Mouse (Mus musculus): Measurements from ENCODE around the gene Hdac10. TPM values are rescaled to one million over a fixed set of nuclear protein-coding genes. Genes with fewer than 3 reads are reported as not detected.
A peak's percentile ranks its signal among the peaks of the same experiment; 100 is the strongest.

Hdac10 gene
- polyA plus RNA-seq, 1 experiment from 2014 or later: 18.8 TPM

GRCm38 (mm10) chr15:89089248-89090051 is 39.0 kb downstream of the Hdac10 start:
- H3K27ac ChIP-seq (ENCODE audit: low read depth): peak overlapping the region; percentile 58
- H3K9me3 ChIP-seq (ENCODE audit: low read depth, low read length): no peaks in the 10 kb centered on the region
- WGBS: 3% methylated on average over 59 of the region's 68 CpGs
- H3K4me3 ChIP-seq (ENCODE audit: low read depth, low read length): peak overlapping the region; percentile 91
- ATAC-seq (ENCODE audit: insufficient read depth) (peak; percentile 64), DNase-seq (peak; percentile 15)
- TF ChIP-seq CTCF (IDR thresholded peaks at IDR 0.05; ENCODE audit: low read depth): no peak
- peak overlapping the region; percentile 89 for H3K9ac ChIP-seq
- H3K36me3 ChIP-seq (ENCODE audit: insufficient read depth): peaks cover 46% of the 10 kb centered on the region
- H3K4me1 ChIP-seq (ENCODE audit: insufficient read depth): peaks cover 4% of the 10 kb centered on the region; the same call in 1 of the 2 replicates
- peak overlapping the region; percentile 97 for H3K4me2 ChIP-seq
- H3K27me3 ChIP-seq (ENCODE audit: insufficient read depth, low read length): no peaks in the 10 kb centered on the region

DNA sequence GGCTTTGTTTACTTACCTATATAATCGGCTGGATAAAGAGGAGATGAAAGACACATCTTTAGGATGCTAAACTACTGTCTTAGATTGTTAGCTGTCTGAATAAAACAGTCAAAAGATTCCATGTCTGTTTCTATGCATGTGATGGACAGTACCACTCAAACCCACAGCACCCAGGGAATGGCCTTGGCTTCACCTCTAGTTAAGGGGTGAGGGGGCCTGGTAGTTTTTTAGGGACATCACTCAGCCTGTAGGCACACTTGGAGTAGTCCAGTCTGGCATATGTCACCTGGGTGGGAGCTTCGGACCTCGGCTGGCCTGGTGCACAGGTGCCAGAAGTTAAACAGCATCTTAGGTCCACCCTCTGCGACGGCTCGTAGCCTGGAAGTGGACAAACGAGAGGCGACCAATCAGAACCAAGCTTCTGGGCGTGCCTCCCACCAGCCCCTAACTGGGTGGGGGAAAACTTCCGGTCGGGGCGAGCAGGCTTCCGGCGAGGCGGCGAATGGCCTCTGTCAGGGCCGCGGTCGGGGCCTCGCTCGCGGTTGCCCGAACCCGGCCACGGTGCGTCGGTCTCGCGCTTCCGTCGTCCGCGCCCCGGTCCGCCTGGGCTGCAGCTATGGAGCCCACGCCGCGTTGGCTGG is 39.8 kb downstream of the Hdac10 start, which contains the start of gene Selenoo:
Gene Selenoo, plus strand, starts transcription at position 478 of the 641 bp plus-strand sequence.
- peak within 1 kb of the TSS; percentile 97 for H3K4me2 ChIP-seq
- H3K9ac ChIP-seq: peak within 1 kb of the TSS; percentile 89
- H3K27ac ChIP-seq (ENCODE audit: low read depth): peak within 1 kb of the TSS; percentile 58
- no peak for TF ChIP-seq CTCF (IDR thresholded peaks at IDR 0.05; ENCODE audit: low read depth)
- no peaks in the 10 kb centered on the region for H3K27me3 ChIP-seq (ENCODE audit: insufficient read depth, low read length)
- H3K9me3 ChIP-seq (ENCODE audit: low read depth, low read length): no peaks in the 10 kb centered on the region
- ATAC-seq (ENCODE audit: insufficient read depth) (peak; percentile 97), DNase-seq (peak; percentile 95)
- H3K4me1 ChIP-seq (ENCODE audit: insufficient read depth): peaks cover 4% of the 10 kb centered on the region; the same call in 1 of the 2 replicates
- H3K36me3 ChIP-seq (ENCODE audit: insufficient read depth): peaks cover 46% of the 10 kb centered on the region
- WGBS: 2% methylated on average over 38 of the region's 38 CpGs
- peak within 1 kb of the TSS; percentile 91 for H3K4me3 ChIP-seq (ENCODE audit: low read depth, low read length)

- Histone ChIP-seq H3K4me1 (ENCODE audit: insufficient read depth) (peaks cover 2% of the 10 kb centered on the region; the same call in 1 of the 2 replicates), H3K36me3 (ENCODE audit: insufficient read depth) (peaks cover 64% of the 10 kb centered on the region), H3K4me3 (ENCODE audit: low read depth, low read length) (no peak overlapping the region), H3K4me2 (no peak overlapping the region), H3K9ac (no peak overlapping the region), H3K9me3 (ENCODE audit: low read depth, low read length) (no peaks in the 10 kb centered on the region), H3K27me3 (ENCODE audit: insufficient read depth, low read length) (no peaks in the 10 kb centered on the region), H3K27ac (ENCODE audit: low read depth) (no peak overlapping the region)
- DNase-seq (no peak), ATAC-seq (ENCODE audit: insufficient read depth) (no peak)
- TF ChIP-seq CTCF (IDR thresholded peaks at IDR 0.05; ENCODE audit: low read depth): no peak
- 86% methylated on average over 2 of the region's 2 CpGs for WGBS
These were observed 43.7 kb downstream of the Hdac10 start for GRCm38 (mm10) chr15:89084826-89085225.

DNA sequence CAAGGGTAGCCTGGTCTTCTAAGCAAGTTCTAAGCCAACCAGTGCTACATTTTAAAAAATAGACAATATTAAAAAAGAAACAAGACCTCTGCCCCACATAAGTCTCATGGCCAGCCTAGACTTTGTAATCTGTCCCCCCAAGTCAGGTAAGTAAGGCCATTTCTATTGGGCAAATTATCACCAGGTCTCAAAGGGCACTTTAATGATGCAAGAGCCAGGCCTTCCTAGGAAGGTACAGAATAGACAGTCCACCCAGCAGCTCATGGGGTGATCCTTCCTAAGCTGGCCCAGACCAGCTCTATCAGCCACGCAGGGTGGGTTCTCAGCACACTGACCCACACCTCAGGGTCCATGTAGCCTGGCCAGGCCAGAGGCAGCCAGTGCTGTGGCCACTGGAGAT is 44.6 kb downstream of the Hdac10 start:
- H3K9ac ChIP-seq: no peak overlapping the region

GRCm38 (mm10) chr15:89078208-89078836 is 50.2 kb downstream of the Hdac10 start:
- H3K27ac ChIP-seq (ENCODE audit: low read depth): no peak overlapping the region
- H3K9me3 ChIP-seq (ENCODE audit: low read depth, low read length): no peaks in the 10 kb centered on the region
- H3K4me1 ChIP-seq (ENCODE audit: insufficient read depth): 0 out of 2 replicates have a peak, but pooled peaks cover 5% of the 10 kb centered on the region
- peaks cover 34% of the 10 kb centered on the region for H3K36me3 ChIP-seq (ENCODE audit: insufficient read depth)
- DNase-seq (peak; percentile 49), ATAC-seq (ENCODE audit: insufficient read depth) (no peak)
- peak overlapping the region; percentile 73 for H3K4me2 ChIP-seq
- no peaks in the 10 kb centered on the region for H3K27me3 ChIP-seq (ENCODE audit: insufficient read depth, low read length)
- 55% methylated on average over 9 of the region's 9 CpGs for WGBS
- no peak for TF ChIP-seq CTCF (IDR thresholded peaks at IDR 0.05; ENCODE audit: low read depth)
- no peak overlapping the region; the same call in 1 of the 2 replicates for H3K4me3 ChIP-seq (ENCODE audit: low read depth, low read length)
- no peak overlapping the region; the same call in 1 of the 2 replicates for H3K9ac ChIP-seq

More for the DNA sequence above, 44.6 kb downstream of the Hdac10 start:
- H3K4me2 ChIP-seq: no peak overlapping the region
- no peak overlapping the region for H3K4me3 ChIP-seq (ENCODE audit: low read depth, low read length)
- no peak for ATAC-seq (ENCODE audit: insufficient read depth)
- no peaks in the 10 kb centered on the region for H3K9me3 ChIP-seq (ENCODE audit: low read depth, low read length)
- TF ChIP-seq CTCF (IDR thresholded peaks at IDR 0.05; ENCODE audit: low read depth): no peak
- H3K4me1 ChIP-seq (ENCODE audit: insufficient read depth): no peaks in the 10 kb centered on the region
- H3K27ac ChIP-seq (ENCODE audit: low read depth): no peak overlapping the region
- DNase-seq: no peak
- H3K27me3 ChIP-seq (ENCODE audit: insufficient read depth, low read length): no peaks in the 10 kb centered on the region
- WGBS: 83% methylated on average over 1 of the region's 1 CpGs
- peaks cover 70% of the 10 kb centered on the region for H3K36me3 ChIP-seq (ENCODE audit: insufficient read depth)

DNA sequence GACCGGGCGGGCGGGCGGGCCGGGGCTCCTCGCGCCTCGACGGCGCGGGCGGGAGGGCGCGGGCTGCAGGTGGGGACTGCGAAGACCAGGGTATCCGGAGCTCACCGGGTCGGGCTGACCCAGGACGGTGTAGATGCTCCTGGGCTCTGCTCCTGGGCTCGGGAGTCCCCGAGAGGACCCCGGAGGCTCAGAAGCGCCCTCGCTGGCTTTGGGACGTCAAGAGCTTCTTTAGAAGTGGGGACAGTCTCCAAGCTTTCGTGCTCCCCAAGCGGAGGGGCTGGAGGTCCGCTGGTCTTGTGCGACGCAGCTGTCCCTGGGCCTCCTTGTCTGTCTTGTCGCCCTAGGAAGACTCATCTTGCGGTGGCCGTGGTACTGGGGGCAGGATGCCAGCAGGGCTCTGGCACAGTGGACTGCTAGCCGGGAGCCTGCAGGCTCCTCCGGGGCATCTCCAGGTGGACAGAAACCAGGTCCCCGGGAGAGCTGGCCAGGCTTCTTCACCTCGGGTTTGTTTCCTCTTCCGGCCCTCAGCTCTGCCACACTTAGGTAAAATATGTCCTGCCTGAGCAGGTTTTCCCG is 52.3 kb downstream of the Hdac10 start:
- WGBS: under 1% methylated on average over 27 of the region's 39 CpGs
- no peak for TF ChIP-seq CTCF (IDR thresholded peaks at IDR 0.05; ENCODE audit: low read depth)

More for the DNA sequence above, 52.3 kb downstream of the Hdac10 start:
- Histone ChIP-seq H3K4me2 (peak overlapping the region; percentile 73), H3K4me1 (ENCODE audit: insufficient read depth) (0 out of 2 replicates have a peak, but pooled peaks cover 5% of the 10 kb centered on the region), H3K9ac (peak overlapping the region; percentile 81), H3K27ac (ENCODE audit: low read depth) (peak overlapping the region; percentile 88), H3K27me3 (ENCODE audit: insufficient read depth, low read length) (no peaks in the 10 kb centered on the region), H3K36me3 (ENCODE audit: insufficient read depth) (peaks cover 15% of the 10 kb centered on the region), H3K9me3 (ENCODE audit: low read depth, low read length) (no peaks in the 10 kb centered on the region), H3K4me3 (ENCODE audit: low read depth, low read length) (peak overlapping the region; percentile 78)
- ATAC-seq (ENCODE audit: insufficient read depth): peak; percentile 62
- peak; percentile 56 for DNase-seq

All from lung, embryonic 14.5 days (tissue).